Mouse (Mus musculus): ENCODE data around the gene Arel1. TPM values are rescaled to one million over a fixed set of nuclear protein-coding genes. Genes with fewer than 3 reads are reported as not detected.

Arel1 gene
- 37.9 and 38.4 TPM in 2 replicates for polyA plus RNA-seq (2015; fragmentation: Nextera tagmentation; extraction: Ambion mirVana)

DNA sequence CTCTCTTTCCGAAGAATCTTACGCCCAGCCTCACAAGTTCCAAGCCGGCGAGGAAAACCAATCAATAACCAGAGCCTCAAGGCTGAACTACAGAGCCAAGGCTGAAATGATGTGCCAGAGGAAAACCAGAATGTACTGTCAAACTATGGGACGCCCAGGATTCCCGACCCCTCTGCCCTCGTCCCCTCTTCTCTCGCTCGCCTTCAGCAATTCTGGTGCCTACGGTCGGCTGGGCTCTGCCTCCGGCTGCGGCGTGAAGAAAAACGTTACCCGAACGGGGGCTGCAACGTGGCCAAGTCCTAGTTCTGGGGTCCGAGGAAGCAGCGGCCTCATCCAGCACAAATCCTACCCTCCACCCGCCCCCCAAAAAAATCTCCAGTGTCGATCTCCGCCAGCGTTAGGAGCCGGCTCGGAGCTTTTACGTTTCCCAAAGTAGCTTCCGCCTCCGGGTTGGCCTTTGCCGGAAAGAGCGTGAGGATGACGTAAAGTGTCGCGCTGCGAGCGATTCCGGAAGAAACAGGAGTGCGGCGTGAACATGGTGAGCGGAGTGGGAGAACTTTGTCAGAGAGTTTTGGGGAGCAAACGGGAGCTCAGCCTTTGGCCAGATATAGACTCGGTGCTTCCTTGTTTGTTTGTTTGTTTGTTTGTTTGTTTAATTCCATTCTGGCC is at the start of gene Arel1, which contains the start of gene Fcf1:
Gene Arel1, minus strand, starts transcription at position 473 of the 669 bp plus-strand sequence.
Gene Fcf1, plus strand, starts transcription at position 470 of the 669 bp plus-strand sequence.
- peaks cover 12% of the 10 kb centered on the region for H3K36me3 ChIP-seq (ENCODE audit: control insufficient read depth, insufficient read depth, low read length)
- H3K27me3 ChIP-seq (ENCODE audit: control insufficient read depth, insufficient read depth, low read depth, low read length) = no peaks in the 10 kb centered on the region
- H3K9me3 ChIP-seq (replicated peaks; ENCODE audit: control insufficient read depth, low read length, poor library complexity, severe bottlenecking) = no peaks in the 10 kb centered on the region
- H3K9ac ChIP-seq (ENCODE audit: low read depth, low read length) = peak within 1 kb of the TSS; percentile 90
- WGBS = under 1% methylated on average over 42 of the region's 42 CpGs
- H3K4me1 ChIP-seq (ENCODE audit: control insufficient read depth, insufficient read depth, low read length) = peaks cover 21% of the 10 kb centered on the region
- H3K27ac ChIP-seq (ENCODE audit: low read length) = peak within 1 kb of the TSS; percentile 70
- H3K4me2 ChIP-seq (ENCODE audit: low read length) = peak within 1 kb of the TSS; percentile 96
- peak; percentile 80 for ATAC-seq
- H3K4me3 ChIP-seq (ENCODE audit: low read depth, low read length) = peak within 1 kb of the TSS; percentile 78

GRCm38 (mm10) chr12:85012185-85012584 is 41.5 kb upstream of the Arel1 start:
- Histone ChIP-seq H3K4me1 (ENCODE audit: control insufficient read depth, insufficient read depth, low read length) (no peaks in the 10 kb centered on the region), H3K9me3 (replicated peaks; ENCODE audit: control insufficient read depth, low read length, poor library complexity, severe bottlenecking) (no peaks in the 10 kb centered on the region), H3K27ac (ENCODE audit: low read length) (no peak overlapping the region), H3K9ac (ENCODE audit: low read depth, low read length) (no peak overlapping the region), H3K36me3 (ENCODE audit: control insufficient read depth, insufficient read depth, low read length) (peaks cover 24% of the 10 kb centered on the region), H3K4me2 (ENCODE audit: low read length) (no peak overlapping the region), H3K27me3 (ENCODE audit: control insufficient read depth, insufficient read depth, low read depth, low read length) (no peaks in the 10 kb centered on the region), H3K4me3 (ENCODE audit: low read depth, low read length) (no peak overlapping the region)
- no peak for ATAC-seq
- 99% methylated on average over 2 of the region's 2 CpGs for WGBS

DNA sequence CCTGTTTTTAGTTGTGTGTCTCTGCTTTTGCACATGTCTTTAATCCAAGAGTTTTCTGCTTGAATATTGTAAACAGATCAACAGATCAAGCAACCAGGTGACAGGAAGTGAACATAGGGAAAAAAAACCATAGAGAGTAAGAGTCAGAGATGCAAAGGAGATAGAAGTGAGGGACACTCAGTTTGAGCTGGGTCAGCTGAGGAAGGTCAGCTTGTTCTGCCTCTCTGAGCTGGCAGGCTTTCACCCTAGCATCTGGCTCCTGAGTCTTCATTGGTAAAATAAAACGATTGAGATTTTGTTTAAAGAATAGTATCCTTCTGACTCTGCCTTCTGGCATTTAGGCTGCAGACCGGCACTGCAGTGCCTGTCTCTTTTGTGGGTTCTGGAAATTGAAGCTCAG is 39.8 kb upstream of the Arel1 start:
- H3K4me1 ChIP-seq (ENCODE audit: control insufficient read depth, insufficient read depth, low read length) = no peaks in the 10 kb centered on the region
- peaks cover 17% of the 10 kb centered on the region for H3K36me3 ChIP-seq (ENCODE audit: control insufficient read depth, insufficient read depth, low read length)
- no peak overlapping the region for H3K4me2 ChIP-seq (ENCODE audit: low read length)
- no peaks in the 10 kb centered on the region for H3K9me3 ChIP-seq (replicated peaks; ENCODE audit: control insufficient read depth, low read length, poor library complexity, severe bottlenecking)
- H3K27ac ChIP-seq (ENCODE audit: low read length) = no peak overlapping the region
- ATAC-seq = no peak
- H3K4me3 ChIP-seq (ENCODE audit: low read depth, low read length) = no peak overlapping the region
- 98% methylated on average over 2 of the region's 2 CpGs for WGBS
- no peak overlapping the region for H3K9ac ChIP-seq (ENCODE audit: low read depth, low read length)
- H3K27me3 ChIP-seq (ENCODE audit: control insufficient read depth, insufficient read depth, low read depth, low read length) = no peaks in the 10 kb centered on the region

GRCm38 (mm10) chr12:85009776-85010175 is 39.1 kb upstream of the Arel1 start:
- Histone ChIP-seq H3K4me1 (ENCODE audit: control insufficient read depth, insufficient read depth, low read length) (no peaks in the 10 kb centered on the region), H3K36me3 (ENCODE audit: control insufficient read depth, insufficient read depth, low read length) (peaks cover 12% of the 10 kb centered on the region), H3K9ac (ENCODE audit: low read depth, low read length) (no peak overlapping the region), H3K9me3 (replicated peaks; ENCODE audit: control insufficient read depth, low read length, poor library complexity, severe bottlenecking) (no peaks in the 10 kb centered on the region), H3K27ac (ENCODE audit: low read length) (no peak overlapping the region), H3K27me3 (ENCODE audit: control insufficient read depth, insufficient read depth, low read depth, low read length) (no peaks in the 10 kb centered on the region), H3K4me2 (ENCODE audit: low read length) (no peak overlapping the region), H3K4me3 (ENCODE audit: low read depth, low read length) (no peak overlapping the region)
- 97% methylated on average over 1 of the region's 1 CpGs for WGBS
- ATAC-seq = no peak

DNA sequence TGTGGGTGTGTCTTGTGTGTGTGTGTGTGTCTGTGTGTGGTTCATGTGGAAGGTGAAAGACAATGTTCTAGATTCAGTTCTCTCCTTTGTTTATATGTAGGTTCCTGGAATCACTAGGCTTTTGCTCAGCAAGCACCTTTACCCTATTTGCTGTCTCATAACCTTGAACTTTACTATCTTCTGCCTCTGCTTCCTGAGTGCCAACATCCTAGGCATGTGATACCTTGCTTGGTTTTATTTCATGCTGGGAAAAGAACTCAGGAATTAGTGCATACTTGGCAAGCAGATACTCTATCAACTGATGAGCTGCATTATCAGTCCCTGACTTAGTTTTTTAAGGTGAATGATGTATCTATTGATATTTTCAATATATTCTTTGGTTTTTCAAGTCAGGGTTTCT is 36.3 kb upstream of the Arel1 start:
- Histone ChIP-seq H3K4me3 (ENCODE audit: low read depth, low read length) (no peak overlapping the region), H3K4me2 (ENCODE audit: low read length) (no peak overlapping the region), H3K9me3 (replicated peaks; ENCODE audit: control insufficient read depth, low read length, poor library complexity, severe bottlenecking) (no peaks in the 10 kb centered on the region), H3K27ac (ENCODE audit: low read length) (no peak overlapping the region), H3K27me3 (ENCODE audit: control insufficient read depth, insufficient read depth, low read depth, low read length) (no peaks in the 10 kb centered on the region), H3K9ac (ENCODE audit: low read depth, low read length) (no peak overlapping the region), H3K36me3 (ENCODE audit: control insufficient read depth, insufficient read depth, low read length) (no peaks in the 10 kb centered on the region), H3K4me1 (ENCODE audit: control insufficient read depth, insufficient read depth, low read length) (no peaks in the 10 kb centered on the region)
- ATAC-seq = no peak

- H3K4me1 ChIP-seq (ENCODE audit: control insufficient read depth, insufficient read depth, low read length) = no peaks in the 10 kb centered on the region
- no peak overlapping the region for H3K27ac ChIP-seq (ENCODE audit: low read length)
- H3K27me3 ChIP-seq (ENCODE audit: control insufficient read depth, insufficient read depth, low read depth, low read length) = no peaks in the 10 kb centered on the region
- H3K9me3 ChIP-seq (replicated peaks; ENCODE audit: control insufficient read depth, low read length, poor library complexity, severe bottlenecking) = no peaks in the 10 kb centered on the region
- 87% methylated on average over 1 of the region's 1 CpGs for WGBS
- H3K4me3 ChIP-seq (ENCODE audit: low read depth, low read length) = no peak overlapping the region
- H3K4me2 ChIP-seq (ENCODE audit: low read length) = no peak overlapping the region
- no peaks in the 10 kb centered on the region for H3K36me3 ChIP-seq (ENCODE audit: control insufficient read depth, insufficient read depth, low read length)
- H3K9ac ChIP-seq (ENCODE audit: low read depth, low read length) = no peak overlapping the region
- ATAC-seq = no peak
Measured at GRCm38 (mm10) chr12:85006206-85006605, 35.5 kb upstream of the Arel1 start.

DNA sequence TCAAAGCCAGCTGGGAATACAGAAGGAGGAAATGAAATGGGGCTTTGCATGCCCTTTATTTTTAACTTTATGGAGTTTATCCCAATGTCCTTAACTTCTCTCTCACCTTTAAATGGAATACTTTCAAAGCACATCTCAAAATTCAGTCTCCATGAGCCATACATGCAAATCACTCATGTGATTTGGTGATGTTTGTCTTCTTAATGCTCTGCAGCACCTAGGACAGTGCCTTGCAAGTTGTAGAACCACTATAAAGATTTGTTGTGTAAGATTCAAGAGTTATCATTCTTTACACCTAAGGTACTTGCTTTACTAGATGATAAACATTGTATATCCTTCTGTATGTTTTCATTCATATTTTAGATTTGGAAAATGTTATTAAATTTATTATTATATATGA is 28.4 kb upstream of the Arel1 start:
- Histone ChIP-seq H3K9ac (ENCODE audit: low read depth, low read length) (peak overlapping the region; percentile 4; the same call in 1 of the 2 replicates), H3K4me3 (ENCODE audit: low read depth, low read length) (peak overlapping the region; percentile 53), H3K27me3 (ENCODE audit: control insufficient read depth, insufficient read depth, low read depth, low read length) (no peaks in the 10 kb centered on the region), H3K27ac (ENCODE audit: low read length) (no peak overlapping the region), H3K4me2 (ENCODE audit: low read length) (peak overlapping the region; percentile 97), H3K9me3 (replicated peaks; ENCODE audit: control insufficient read depth, low read length, poor library complexity, severe bottlenecking) (no peaks in the 10 kb centered on the region), H3K36me3 (ENCODE audit: control insufficient read depth, insufficient read depth, low read length) (no peaks in the 10 kb centered on the region), H3K4me1 (ENCODE audit: control insufficient read depth, insufficient read depth, low read length) (peaks cover 26% of the 10 kb centered on the region)
- no peak for ATAC-seq

DNA sequence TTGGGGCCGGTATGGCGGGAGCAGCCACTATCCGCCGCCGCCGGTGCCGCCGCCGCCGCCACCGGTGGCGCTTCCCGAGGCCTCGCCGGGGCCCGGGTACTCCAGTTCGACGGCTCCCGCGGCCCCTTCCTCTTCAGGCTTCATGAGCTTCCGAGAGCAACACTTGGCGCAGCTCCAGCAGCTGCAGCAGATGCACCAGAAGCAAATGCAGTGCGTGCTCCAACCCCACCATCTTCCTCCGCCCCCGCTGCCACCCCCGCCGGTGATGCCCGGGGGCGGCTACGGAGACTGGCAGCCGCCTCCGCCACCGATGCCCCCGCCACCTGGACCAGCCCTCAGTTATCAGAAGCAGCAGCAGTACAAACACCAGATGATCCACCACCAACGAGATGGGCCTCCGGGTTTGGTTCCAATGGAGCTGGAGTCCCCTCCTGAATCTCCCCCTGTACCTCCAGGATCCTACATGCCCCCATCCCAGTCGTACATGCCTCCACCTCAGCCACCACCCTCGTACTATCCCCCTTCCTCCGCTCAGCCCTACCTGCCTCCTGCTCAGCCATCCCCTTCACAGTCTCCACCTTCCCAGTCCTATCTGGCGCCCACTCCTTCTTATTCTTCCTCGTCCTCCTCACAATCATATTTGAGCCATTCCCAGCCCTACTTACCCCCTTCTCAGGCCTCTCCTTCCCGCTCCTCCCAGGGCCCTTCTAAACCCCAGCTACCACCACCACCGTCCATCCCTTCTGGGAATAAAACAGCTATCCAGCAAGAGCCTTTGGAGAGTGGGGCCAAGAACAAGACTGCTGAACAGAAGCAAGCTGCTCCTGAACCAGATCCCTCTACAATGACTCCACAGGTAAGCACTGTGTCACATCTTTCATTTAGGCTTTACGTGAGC is 26.1 kb upstream of the Arel1 start:
- Histone ChIP-seq H3K27ac (ENCODE audit: low read length) (peak overlapping the region; percentile 89), H3K27me3 (ENCODE audit: control insufficient read depth, insufficient read depth, low read depth, low read length) (no peaks in the 10 kb centered on the region), H3K4me2 (ENCODE audit: low read length) (peak overlapping the region; percentile 97), H3K9ac (ENCODE audit: low read depth, low read length) (peak overlapping the region; percentile 80), H3K9me3 (replicated peaks; ENCODE audit: control insufficient read depth, low read length, poor library complexity, severe bottlenecking) (no peaks in the 10 kb centered on the region), H3K4me3 (ENCODE audit: low read depth, low read length) (peak overlapping the region; percentile 53), H3K4me1 (ENCODE audit: control insufficient read depth, insufficient read depth, low read length) (peaks cover 26% of the 10 kb centered on the region), H3K36me3 (ENCODE audit: control insufficient read depth, insufficient read depth, low read length) (no peaks in the 10 kb centered on the region)
- peak; percentile 69 for ATAC-seq
- WGBS = under 1% methylated on average over 41 of the region's 44 CpGs

GRCm38 (mm10) chr12:84996083-84996496 is 25.4 kb upstream of the Arel1 start, which contains the start of gene Ylpm1:
TSS of gene Ylpm1 (plus strand) at chr12:84996321.
- Histone ChIP-seq H3K27me3 (ENCODE audit: control insufficient read depth, insufficient read depth, low read depth, low read length) (no peaks in the 10 kb centered on the region), H3K4me1 (ENCODE audit: control insufficient read depth, insufficient read depth, low read length) (peaks cover 26% of the 10 kb centered on the region), H3K9ac (ENCODE audit: low read depth, low read length) (peak within 1 kb of the TSS; percentile 80), H3K36me3 (ENCODE audit: control insufficient read depth, insufficient read depth, low read length) (no peaks in the 10 kb centered on the region), H3K4me3 (ENCODE audit: low read depth, low read length) (peak within 1 kb of the TSS; percentile 53), H3K27ac (ENCODE audit: low read length) (peak within 1 kb of the TSS; percentile 89), H3K9me3 (replicated peaks; ENCODE audit: control insufficient read depth, low read length, poor library complexity, severe bottlenecking) (no peaks in the 10 kb centered on the region), H3K4me2 (ENCODE audit: low read length) (peak within 1 kb of the TSS; percentile 97)
- WGBS = under 1% methylated on average over 45 of the region's 45 CpGs
- ATAC-seq = peak; percentile 99
